Mouse (Mus musculus) urinary bladder, postnatal 36 days (tissue): ENCODE results near the gene Eif4e.
"Not testable (repeated sequence)": the region's sequence is repeated elsewhere in the genome, so short reads cannot be mapped to it uniquely, and the experiment has no call there.

Experiments
- DNase-seq, 2 experiments: peaks; one replicate each; pipeline ENCODE4 v3.0.0; 2022; ENCODE audit warnings: low spot score in 2 of 2, mixed read lengths in 1 of 2

The Eif4e gene

DNA sequence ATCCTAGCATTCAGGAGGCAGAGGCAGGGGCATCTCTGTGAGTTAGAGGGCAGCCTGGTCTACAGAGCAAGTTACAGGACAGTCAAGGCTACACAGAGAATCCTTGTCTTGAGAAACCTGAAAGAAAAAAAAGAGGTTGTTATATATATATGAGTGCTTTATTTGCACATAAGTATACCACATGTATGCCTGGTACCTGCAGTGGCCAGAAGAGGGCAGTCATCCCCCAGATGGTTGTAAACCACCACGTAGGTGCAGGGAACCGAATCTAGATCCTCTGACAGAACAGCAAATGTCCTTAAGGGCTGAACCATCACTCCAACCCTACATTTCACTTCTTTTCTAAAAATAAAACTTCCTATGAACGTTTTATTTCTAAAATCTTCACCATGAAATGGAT, 8.1 kb upstream of the Eif4e start:
- no peak for DNase-seq

DNA sequence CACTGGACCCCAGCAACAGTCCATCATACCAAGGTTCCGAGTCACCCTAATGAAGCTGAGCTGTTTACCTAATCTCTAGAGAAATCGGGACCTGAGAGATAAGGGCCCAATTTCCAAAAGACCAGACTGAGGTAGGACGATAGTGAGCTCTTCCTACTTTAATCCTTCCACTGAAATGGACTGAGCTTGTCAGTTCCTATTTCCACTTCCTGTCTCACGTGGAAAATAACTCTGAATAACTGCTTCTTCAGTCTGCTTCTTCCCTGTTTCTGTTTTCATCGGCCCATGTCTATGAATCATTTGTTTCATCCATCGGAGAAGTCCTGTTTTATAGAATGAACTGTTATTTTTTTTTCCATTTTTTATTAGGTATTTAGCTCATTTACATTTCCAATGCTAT, 6.8 kb upstream of the Eif4e start:
- DNase-seq, result no peak

DNA sequence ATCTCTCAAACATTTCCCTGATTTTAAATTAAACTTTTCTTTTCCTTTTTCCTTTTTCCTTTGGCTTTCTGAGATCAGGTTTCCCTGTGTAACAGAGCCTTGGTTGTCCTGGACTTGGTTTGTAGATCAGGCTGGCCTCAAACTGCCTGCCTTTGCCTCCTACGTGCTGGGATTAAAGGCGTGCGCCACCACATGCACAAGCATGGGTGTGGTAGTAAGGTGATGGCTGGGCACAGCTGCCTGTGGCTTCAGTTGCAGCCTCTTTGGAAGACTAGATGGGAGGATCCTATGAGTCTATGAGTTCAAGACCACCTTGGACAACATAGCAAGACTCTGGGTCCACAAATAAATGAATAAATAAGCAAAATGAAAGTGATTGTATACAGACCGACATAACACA, 2.0 kb upstream of the Eif4e start:
- no peak for DNase-seq

DNA sequence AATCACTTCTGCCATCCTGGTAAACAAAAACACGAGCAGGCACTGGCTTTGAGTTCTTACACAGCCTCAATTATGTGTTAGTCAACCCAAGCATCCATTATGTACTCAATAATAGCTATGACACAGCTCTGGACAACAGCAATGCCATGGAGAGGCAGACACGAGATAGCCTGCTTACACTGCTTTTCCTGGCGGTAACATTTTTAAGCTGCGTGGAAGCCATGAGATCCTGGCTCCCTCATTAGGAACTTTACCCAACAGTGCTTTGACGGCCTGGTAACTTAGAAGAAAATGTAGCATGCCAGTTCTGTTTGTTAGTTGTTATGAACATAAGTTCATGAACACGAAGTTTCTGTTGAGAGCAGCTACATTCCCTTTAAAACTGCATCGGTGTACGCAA, 485 bp upstream of the Eif4e start:
- DNase-seq, result no peak

DNA sequence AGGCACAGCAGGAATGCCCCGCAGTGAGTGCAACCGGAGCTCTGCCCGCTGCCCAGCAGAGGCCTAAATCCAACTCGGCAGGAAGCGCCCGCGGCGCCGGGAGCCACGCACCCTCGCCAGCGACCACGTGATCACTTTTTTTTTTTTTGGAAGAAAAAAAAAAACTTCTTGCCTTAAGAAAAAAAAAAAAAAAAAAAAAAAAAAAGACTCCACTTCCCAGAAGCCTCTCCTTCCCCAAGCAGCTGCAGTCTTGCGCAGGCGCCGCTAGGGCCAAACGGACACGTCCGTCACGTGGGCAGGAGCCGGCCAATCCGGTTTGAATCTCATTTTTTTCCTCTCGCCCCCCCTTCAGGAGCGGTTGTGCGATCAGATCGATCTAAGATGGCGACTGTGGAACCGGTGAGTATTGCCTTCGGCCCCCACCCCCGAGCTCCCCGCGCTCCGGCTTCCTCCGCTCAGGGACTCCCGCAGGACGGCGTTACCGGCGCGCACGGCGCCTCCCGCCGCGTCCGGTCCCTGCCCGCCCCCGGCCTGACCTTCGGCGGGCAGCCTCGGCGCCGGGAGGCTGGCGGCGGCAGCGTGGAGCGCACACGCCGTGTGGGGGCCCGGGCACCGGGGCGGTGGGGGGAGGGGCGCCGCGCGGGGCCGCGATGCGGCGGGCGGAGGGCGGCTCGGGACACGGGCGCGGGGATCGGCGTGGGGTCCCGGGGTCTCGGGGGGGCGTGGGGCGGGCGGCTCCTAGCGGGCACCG, 1.1 kb downstream of the Eif4e start:
- DNase-seq, result peak; percentile 92 to 96

DNA sequence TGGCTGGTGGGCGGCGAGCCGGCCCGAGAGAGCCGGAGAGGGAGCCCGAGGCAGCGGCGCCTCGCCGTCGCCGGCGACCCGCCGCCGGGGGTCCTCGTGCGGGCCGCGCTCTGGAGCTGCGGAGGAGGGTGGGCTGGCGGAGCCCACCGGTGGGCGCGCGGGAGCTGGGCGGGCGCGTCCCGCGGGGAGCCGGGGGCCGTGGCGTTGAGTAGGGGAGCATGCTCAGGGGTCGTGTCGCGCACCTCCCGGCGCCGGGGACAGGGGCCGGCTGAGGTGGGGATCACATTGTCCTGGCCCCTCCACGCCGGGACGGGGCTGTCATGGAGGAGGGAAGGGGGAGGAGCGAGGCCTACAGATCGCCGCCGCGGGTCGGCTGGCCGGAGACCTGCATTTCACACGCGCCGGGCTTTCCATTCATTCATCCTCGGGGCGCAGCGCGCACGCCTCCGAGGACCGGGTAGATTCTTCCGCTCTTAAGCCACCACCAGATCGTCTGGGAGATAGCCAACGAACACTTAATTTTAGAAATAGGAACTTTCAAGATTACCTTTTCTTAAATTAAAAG, 1.8 kb downstream of the Eif4e start:
- DNase-seq, result peak; percentile 38 to 65

DNA sequence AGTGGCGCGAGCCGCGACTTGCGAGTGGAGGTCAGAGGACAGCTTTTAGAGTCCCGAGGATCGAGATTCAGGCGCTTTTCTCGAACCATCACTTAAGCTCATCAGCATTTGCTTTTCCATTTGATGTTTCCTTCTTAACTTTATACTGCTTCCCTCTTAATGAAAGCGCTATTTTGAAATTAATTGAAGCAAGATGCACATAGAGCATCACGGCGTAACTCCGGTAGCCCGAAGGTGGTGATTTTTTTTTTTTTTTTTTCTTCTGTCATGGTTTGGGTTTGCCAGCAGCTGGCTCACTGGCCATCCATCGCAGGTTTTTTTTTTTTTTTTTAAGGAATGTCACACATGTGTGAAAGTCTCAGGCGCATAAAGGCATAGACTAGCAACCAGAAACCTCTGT, 2.3 kb downstream of the Eif4e start:
- DNase-seq, result no peak

DNA sequence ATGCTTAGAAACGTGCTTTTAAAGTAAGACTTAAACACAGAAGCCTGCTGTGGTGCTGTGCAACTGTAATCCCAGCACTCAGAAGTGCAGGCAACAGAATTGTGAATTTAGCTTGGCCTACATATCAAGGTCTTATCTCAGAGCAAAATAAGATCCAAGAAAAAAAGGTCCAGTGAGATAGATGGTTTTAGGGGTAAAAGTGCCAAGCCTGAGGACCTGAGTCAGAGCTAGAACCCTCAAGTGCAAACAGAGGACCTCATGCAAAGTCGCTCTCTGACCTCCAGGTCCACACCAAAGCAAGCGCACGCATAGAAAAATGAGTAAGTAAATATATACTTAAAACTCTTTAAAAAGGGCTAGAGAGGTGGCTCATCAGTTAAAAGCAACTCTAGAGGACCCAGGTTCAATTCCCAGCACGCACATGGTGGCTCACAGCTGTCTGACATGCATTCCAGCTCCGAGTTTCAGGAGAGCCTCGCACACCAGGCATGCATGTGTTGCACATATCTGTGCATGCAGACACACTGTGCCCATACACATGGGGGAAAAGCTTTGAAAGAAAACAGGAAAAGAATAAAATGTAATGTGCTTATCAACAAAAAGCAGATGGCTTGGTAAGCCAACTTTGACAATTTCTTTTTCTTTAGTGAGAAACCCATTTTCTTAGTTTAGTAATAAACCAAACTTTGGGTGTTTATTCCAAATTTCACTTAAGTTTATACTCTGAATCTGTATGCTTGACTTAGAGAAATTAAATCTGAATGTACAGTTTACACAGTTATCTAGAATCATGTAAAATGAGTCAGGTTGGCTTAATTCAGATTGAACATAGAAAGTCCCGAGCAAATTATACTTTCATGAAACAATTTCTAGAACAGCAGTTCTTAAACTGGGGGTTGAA, 4.8 kb downstream of the Eif4e start:
- no peak for DNase-seq

DNA sequence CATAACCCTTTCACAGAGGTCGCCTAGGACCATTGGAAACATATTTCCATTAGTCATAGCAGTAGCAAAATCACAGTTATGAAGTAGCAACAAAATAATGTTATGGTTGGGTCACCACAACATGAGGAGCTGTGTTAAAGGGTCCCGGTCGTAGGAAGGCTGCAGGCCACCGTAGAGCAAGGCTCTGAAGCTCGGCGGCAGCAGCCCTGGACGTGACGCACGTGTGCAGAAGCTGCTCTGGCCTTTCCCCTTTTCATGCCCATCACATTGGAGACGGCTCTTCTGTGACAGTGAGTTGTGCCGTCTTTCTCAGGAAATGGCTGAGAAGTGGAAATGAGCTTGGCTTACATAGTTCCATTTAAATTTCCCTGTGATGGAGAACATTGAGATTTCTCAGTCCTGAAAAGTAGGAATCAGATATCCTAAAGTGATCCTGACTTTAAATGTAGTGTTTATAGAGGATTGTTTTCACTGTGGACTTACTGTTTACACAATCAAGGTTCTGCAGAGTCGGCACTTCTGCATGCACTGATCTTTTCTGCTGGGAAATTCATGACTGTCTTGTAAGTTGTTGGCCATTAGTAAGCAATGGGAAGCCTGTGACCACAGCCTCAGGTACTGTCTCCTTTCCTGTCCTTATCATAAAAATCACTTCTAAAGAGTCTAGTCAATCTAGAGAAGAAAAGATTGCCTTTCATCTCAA, 5.7 kb downstream of the Eif4e start:
- no peak for DNase-seq

DNA sequence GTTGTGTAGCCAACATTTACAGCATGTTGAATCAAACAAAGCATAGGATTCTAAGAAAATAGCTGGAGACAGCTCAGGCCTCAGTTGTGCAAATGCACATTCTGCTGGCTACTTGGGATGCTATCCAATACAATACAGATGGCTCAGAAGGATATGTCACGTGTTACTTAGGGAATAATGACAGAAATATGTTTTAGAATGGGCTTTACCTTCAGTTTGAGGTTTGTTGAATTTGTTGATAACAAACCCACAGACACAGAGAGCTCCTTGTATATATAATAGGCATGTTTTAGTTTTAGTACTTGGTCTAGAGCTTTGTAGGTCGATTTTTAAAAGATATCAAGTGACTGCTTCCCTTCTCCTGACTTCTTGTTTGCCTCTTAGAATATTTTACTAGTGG, 6.8 kb downstream of the Eif4e start:
- DNase-seq, result no peak

DNA sequence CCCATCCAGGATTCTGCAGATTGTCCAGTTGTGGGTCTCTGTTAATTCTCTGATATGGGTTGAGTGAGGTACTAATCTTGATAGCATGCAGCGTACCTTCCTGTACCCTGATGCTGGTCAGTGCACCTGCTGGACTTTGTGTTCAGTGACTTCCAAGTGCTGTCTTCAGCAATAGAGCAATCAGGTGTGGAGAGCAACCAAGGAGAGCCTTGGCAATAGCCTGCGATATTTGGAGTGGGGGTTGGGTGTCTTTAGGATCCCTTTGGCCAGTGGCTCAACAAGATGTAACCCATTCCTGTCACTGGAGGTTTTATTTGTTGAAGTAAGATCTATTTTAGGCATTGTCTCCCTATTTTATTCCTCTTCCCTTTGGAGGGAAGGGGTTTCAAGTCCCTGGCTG, 10.1 kb downstream of the Eif4e start:
- DNase-seq, result no peak

DNA sequence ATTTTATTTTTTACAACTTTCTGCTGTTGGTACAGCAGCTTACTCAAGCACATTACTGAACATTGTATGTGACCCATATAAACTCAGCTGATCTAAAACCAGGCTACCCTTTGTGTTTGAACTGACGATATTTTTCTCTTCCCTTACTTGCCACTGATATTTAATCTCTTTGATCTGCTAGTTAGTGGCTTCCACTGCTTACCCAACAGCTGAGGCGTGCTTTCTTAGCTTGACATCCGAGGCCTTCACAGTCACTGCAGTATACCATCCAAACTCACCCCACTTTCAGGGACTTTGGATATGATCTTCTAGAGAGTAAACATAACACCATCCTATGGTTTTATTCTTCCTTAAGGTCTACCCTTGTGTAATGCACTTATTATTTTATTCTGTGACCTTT, 16.6 kb downstream of the Eif4e start:
- no peak for DNase-seq

DNA sequence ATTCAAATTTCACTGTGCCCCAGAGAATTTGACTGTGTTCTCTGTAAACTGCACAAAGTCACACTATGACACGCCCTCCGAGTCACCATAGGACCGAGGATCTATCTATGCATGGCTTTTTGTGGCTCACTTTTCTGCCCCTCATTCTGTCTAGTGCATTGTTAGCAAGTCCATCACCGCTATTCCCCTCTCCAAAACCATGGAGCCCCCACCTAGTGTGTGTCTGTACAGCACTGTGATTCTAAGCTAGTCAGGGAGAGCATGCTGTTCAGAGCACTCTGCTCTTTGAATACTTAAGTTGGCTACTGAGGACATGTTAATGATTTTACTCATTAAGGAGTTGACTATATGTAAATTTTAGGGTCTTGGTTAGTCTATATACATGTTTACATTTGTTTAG, 18.1 kb downstream of the Eif4e start:
- no peak for DNase-seq

DNA sequence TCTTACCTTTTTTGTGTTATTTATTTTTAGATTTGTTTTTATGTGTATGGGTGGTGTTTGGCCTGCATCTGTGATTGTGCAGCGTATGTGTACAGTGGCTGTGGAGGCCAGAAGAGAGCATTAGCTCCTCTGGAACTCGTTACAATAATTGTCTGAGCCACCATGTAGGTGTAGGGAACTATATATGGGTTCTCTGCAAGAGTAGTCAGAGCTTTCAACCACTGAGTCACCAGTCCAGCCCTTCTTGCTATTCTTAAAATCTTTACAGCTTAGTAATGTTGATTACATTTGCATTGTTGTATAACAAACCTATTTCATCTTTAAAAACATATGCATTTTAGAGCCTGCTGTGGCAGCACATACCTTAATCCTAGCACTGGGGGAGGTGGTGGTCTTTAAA, 20.7 kb downstream of the Eif4e start:
- no peak for DNase-seq

DNA sequence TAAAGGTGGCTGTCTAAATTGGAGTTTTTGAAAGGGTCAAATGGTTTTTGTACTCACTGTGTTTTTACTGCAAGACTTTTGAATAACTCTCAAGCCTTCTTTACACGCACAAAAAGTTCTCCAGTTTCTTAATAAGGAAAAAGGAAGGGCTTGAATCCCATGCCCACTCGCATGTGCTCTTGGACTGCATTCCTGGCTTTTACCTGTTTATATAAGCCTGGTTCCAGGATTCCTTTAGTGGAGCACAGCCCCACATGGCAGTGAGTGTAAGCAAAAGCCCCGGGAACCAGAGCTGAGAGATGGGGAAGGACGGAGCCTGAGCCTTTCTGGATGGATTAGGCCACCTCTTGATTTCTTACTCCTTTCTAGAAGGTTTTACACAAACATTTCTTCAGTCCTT, 23.1 kb downstream of the Eif4e start:
- DNase-seq, result no peak

DNA sequence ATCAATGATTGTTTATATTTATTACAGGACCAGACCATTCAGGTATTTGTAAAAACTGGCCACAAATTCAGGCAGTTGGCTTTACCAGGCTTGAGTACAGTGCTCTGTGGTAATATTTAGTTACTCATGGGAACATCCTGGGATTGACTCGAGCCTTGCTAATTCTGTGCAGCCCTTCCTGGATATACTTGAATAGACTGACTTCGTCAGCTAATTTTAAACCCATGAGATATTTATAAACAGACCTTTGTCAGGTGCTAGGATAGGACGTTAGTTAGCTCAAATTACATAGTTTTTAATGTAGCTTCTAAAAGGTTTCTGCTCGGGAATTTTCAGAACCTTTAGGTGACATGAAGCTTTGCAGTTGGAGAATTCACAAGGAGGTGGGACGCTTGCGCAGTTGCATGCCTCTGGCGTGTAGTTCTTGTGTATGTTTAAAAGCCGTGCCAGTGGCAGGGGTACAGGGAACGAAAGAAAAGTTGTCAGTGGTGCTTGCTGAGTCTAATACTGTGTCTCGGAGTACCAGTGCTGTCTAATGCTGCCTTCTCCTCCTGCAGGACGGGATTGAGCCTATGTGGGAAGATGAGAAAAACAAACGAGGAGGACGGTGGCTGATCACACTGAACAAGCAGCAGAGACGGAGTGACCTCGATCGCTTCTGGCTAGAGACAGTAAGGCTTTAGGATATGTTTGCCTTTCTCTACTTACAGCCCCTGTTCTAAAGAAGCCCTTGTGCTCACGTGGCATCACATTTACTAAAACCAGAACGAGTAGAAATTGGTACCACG, 24.6 kb downstream of the Eif4e start:
- DNase-seq, result no peak

DNA sequence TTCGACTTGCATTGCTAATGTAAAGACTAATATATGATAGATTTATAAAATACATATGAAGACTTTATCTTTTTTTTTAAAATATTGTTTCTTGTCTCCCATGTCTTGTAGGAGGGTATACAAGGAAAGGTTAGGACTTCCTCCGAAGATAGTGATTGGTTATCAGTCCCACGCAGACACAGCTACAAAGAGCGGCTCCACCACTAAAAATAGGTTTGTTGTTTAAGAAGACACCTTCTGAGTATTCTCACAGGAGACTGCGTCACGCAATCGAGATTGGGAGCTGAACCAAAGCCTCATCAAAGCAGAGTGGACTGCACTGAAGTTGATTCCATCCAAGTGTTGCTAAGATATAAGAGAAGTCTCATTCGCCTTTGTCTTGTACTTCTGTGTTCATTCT, 29.3 kb downstream of the Eif4e start:
- DNase-seq, result not testable (repeated sequence)

DNA sequence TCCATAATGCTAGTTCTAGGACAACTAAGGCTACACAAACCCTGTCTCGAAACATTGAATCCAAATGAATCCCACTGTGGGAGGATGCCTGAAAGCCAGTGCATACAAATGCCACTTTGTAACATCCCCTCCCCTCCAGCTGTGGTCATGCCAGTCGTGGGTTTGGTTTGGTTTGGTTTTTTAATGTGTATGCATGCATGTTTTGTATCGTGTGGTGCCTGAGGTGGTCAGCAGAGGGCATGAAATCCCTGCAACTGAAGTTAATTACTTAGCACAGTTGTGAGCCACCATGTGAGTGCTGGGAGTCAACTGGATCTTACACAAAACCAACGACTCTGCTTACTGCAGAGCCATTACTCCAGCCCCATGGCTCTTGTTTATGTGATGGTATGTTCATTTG, 32.5 kb downstream of the Eif4e start:
- no peak for DNase-seq

DNA sequence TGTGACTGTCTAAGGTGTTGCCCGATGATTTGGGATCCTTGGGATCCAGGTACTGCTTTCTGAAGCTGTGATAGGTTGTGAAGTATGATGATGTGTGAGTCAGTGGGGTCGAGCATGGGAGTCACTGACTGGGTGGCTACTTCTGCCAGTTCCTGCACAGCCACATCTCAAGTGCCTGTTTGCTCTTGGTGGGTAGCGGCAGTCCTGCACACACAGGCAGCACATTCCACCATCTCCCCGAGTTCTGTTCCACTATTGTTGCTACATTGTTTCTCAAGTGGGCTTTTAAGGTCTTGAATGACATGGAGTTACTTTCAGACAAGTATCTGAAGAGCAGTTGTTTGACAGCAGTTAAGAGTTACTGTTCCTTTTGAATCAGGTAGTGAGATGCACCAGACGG, 34.3 kb downstream of the Eif4e start:
- DNase-seq, result no peak

DNA sequence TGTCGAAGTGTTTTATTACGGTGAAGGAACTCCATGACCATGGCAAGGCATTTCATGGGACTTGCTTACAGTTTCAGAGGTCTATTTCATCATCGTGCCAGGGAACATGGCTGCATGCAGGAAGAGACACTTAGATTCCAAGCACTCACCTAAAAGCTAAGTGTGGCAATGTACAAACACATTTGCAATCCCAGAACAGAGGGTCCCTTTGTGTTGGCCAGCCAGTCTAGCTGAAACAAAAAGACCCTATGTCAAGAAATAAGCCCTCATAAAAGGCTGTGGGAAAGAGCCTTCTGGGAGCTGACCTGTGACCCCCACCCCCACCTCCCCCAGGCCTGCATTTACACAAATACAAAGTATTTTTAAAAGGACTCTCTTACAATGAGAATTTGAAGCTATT, 34.9 kb downstream of the Eif4e start:
- DNase-seq, result no peak

DNA sequence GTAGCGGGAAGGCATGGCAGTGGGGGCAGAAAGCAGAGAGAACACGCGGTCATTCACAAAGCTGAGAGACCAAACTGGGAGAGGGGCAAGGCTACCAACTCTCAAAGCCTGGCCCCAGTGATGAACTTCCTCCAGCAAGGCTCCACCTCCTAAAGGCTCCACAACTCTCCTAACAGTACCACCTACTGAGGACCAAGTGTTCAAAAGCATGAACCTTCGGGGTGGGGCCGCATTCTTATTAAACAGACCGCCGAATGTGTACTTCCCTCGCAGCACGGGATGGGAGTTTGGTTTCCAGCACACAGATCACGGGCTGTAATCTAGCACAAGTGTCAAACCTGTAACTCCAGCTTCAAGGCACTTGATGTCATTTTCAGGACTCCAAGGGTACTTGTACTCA, 52.9 kb downstream of the Eif4e start:
- no peak for DNase-seq

DNA sequence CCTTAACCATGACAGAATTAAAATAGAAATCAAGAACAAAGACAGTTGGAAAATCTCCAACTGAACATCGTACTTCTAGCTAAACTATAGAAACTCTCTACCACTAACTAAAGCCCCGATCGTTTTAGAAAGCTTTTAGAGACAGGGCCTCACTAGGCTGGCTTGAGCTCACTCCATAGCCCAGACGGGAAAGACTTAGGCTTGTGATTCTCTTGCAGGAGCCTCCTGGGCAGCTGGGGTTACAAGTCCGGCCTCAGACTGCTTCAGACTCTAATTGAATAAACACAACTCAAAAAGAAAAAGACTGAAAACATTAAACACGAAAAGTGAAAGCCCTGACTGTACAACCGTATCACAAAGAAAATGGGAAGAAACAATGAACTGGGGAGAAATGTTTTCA, 60.2 kb downstream of the Eif4e start:
- DNase-seq, result no peak
